Comparison of ENCODE assay signal across 9 mouse cellular contexts in genomic region chr16:90400906-90401666, GRCm38 (mm10). TPM values are rescaled to one million over a fixed set of nuclear protein-coding genes. Genes with fewer than 3 reads are reported as not detected.
DNase-seq lines count a peak whose midpoint lies in the region; ATAC-seq lines count a peak whose summit lies in the region.
"Had no signal": no experiment of that assay in that cellular context is flagged by ENCODE, and none has a peak within 500 bp of the region (broad histone marks: within the 10 kb centered on the region; RNA-seq: fewer than 3 reads in every experiment).

No protein-coding gene starts in this region.

- H3K4me2 ChIP-seq in heart, embryonic 13.5 days = peak overlapping the region; percentile 54
- H3K4me2 ChIP-seq in forebrain, embryonic 13.5 days = peak overlapping the region; percentile 18; the same call in 1 of the 2 replicates
- peak overlapping the region; percentile 27 for H3K4me2 ChIP-seq in limb, embryonic 15.5 days

- H3K9ac ChIP-seq in heart, embryonic 13.5 days = 0 out of 2 replicates have a peak overlapping the region, but pooled peaks have one; percentile 30
- H3K9ac ChIP-seq in forebrain, embryonic 13.5 days = no peak overlapping the region
- H3K9ac ChIP-seq in limb, embryonic 15.5 days = no peak overlapping the region

- H3K4me1 ChIP-seq in heart, embryonic 13.5 days = peaks cover 58% of the 10 kb centered on the region
- peaks cover 35% of the 10 kb centered on the region for H3K4me1 ChIP-seq in forebrain, embryonic 13.5 days
- H3K4me1 ChIP-seq in limb, embryonic 15.5 days = peaks cover 43% of the 10 kb centered on the region

- DNase-seq in heart, postnatal 4 days = no peak
- DNase-seq in ES-CJ7 (ENCODE audit: low read depth, low spot score) = peak; percentile 61
- no peak for DNase-seq in urinary bladder, postnatal 36 days (ENCODE audit: low spot score in 2 of 2)
- no peak for DNase-seq in urinary bladder, postnatal 10 days (ENCODE audit: low spot score)
- no peak for DNase-seq in adrenal gland, adult 18-20 months (ENCODE audit: low spot score in 2 of 2)

- 22% methylated on average over 12 of the region's 12 CpGs for WGBS in heart, embryonic 13.5 days
- 11% methylated on average over 12 of the region's 12 CpGs for WGBS in forebrain, embryonic 13.5 days
- 14% methylated on average over 12 of the region's 12 CpGs for WGBS in limb, embryonic 15.5 days

- H3K27ac ChIP-seq in heart, embryonic 13.5 days (replicated peaks) = peak overlapping the region; percentile 80
- H3K27ac ChIP-seq in forebrain, embryonic 13.5 days = no peak overlapping the region
- peak overlapping the region; percentile 71 for H3K27ac ChIP-seq in limb, embryonic 15.5 days

- H3K4me3 ChIP-seq in heart, embryonic 13.5 days = no peak overlapping the region
- no peak overlapping the region for H3K4me3 ChIP-seq in forebrain, embryonic 13.5 days
- no peak overlapping the region for H3K4me3 ChIP-seq in limb, embryonic 15.5 days

- no peaks in the 10 kb centered on the region for H3K27me3 ChIP-seq in heart, embryonic 13.5 days (replicated peaks)
- H3K27me3 ChIP-seq in forebrain, embryonic 13.5 days = no peaks in the 10 kb centered on the region
- H3K27me3 ChIP-seq in limb, embryonic 15.5 days = no peaks in the 10 kb centered on the region

- no peaks in the 10 kb centered on the region for H3K9me3 ChIP-seq in heart, embryonic 13.5 days
- H3K9me3 ChIP-seq in forebrain, embryonic 13.5 days (replicated peaks) = no peaks in the 10 kb centered on the region
- H3K9me3 ChIP-seq in limb, embryonic 15.5 days = no peaks in the 10 kb centered on the region

- no peak for ATAC-seq in heart, embryonic 13.5 days (ENCODE audit: extremely low read depth, insufficient number of reproducible peaks, low FRiP score, low TSS enrichment)
- peak; percentile 57; the same call in 1 of the 2 replicates for ATAC-seq in forebrain, embryonic 13.5 days
- 0 out of 2 replicates have a peak, but pooled peaks have one; percentile 49 for ATAC-seq in limb, embryonic 15.5 days (ENCODE audit: insufficient number of reproducible peaks, low FRiP score, low TSS enrichment, low read depth)
- ATAC-seq: CD4-positive, CD25-positive, alpha-beta regulatory T cell, adult 4 months had no signal

- peaks cover 8% of the 10 kb centered on the region; the same call in 1 of the 2 replicates for H3K36me3 ChIP-seq in heart, embryonic 13.5 days
- no peaks in the 10 kb centered on the region for H3K36me3 ChIP-seq in forebrain, embryonic 13.5 days (ENCODE audit: poor library complexity, severe bottlenecking)
- no peaks in the 10 kb centered on the region for H3K36me3 ChIP-seq in limb, embryonic 15.5 days

RNA-seq across cellular contexts. Expression of gene Hunk, which starts 15.3 kb away (rescaled TPM):
- 9.5 and 10.6 TPM in 2 replicates for polyA plus RNA-seq in heart, embryonic 13.5 days (2015; fragmentation: Nextera tagmentation; extraction: Ambion mirVana)
- 1 to 10 TPM; 7.2 to 8.4 TPM for total RNA-seq in heart, postnatal 4 days (2021)
- polyA plus RNA-seq in forebrain, embryonic 13.5 days (2015; fragmentation: Nextera tagmentation; extraction: Ambion mirVana) = 10.3 and 11.1 TPM in 2 replicates
- 10.3 and 12.7 TPM in 2 replicates for polyA plus RNA-seq in limb, embryonic 15.5 days (2015; fragmentation: Nextera tagmentation; extraction: Ambion mirVana)
- total RNA-seq in adrenal gland, adult 18-20 months (2021) = 1 to 10 TPM; 2.8 to 3.7 TPM
- polyA plus RNA-seq: CD4-positive, CD25-positive, alpha-beta regulatory T cell, adult 4 months had no signal
